Mouse (Mus musculus) forebrain, embryonic 14.5 days (tissue): Measurements from ENCODE around the gene Egln1. TPM values are rescaled to one million over a fixed set of nuclear protein-coding genes. Genes with fewer than 3 reads are reported as not detected.

Source experiments
- ATAC-seq: fragments of 200-750 bp; cut with Nextera tagmentation; 2 replicates; pipeline ENCODE4 v1.8.0; 2017; ENCODE audit warnings: mild to moderate bottlenecking, moderate library complexity
- DNase-seq: peaks from one replicate; pipeline ENCODE4 v3.0.0-alpha.2; 2015; ENCODE audit warnings: low spot score
- H3K27ac ChIP-seq: fragments of 300-500 bp; sonication (generic); 2 replicates; pipeline ENCODE4 v1.5.1; 2014; ENCODE audit warnings: low read depth, mild to moderate bottlenecking, control low read depth, low read length, moderate library complexity
- H3K27me3 ChIP-seq: fragments of 300-500 bp; sonication (generic); replicated peaks from 2 replicates; pipeline ENCODE4 v1.6.1; 2014; ENCODE audit warnings: low read length, control low read depth, mixed read lengths; ENCODE audit not compliant: control insufficient read depth, insufficient read depth
- H3K36me3 ChIP-seq: fragments of 300-500 bp; sonication (generic); 2 replicates; pipeline ENCODE4 v1.6.1; 2014; ENCODE audit warnings: low read length, control low read depth; ENCODE audit not compliant: control insufficient read depth, insufficient read depth
- H3K4me1 ChIP-seq: fragments of 300-500 bp; sonication (generic); 2 replicates; pipeline ENCODE4 v1.6.1; 2014; ENCODE audit warnings: antibody characterized with exemption, low read length, control low read depth; ENCODE audit not compliant: control insufficient read depth, insufficient read depth
- H3K4me2 ChIP-seq: fragments of 300-500 bp; sonication (generic); 2 replicates; pipeline ENCODE4 v1.6.1; 2014; ENCODE audit warnings: mild to moderate bottlenecking, control low read depth, low read length
- H3K4me3 ChIP-seq: fragments of 300-500 bp; sonication (generic); 2 replicates; pipeline ENCODE4 v1.5.1; 2014; ENCODE audit warnings: low read depth, low read length, control low read depth
- H3K9ac ChIP-seq: fragments of 300-500 bp; sonication (generic); 2 replicates; pipeline ENCODE4 v1.6.1; 2014; ENCODE audit warnings: mild to moderate bottlenecking, low read length, control low read depth, moderate library complexity
- H3K9me3 ChIP-seq: fragments of 300-500 bp; sonication (generic); replicated peaks from 2 replicates; pipeline ENCODE4 v1.6.1; 2016; ENCODE audit warnings: low read length, control low read depth, mixed read lengths; ENCODE audit not compliant: control insufficient read depth
- WGBS: fragments of 180-500 bp; shearing (Covaris S2); extraction: QIAGEN DNeasy Blood & Tissue Kit; methylation state at CpG from one replicate; pipeline ENCODE4 v1.1.7; 2014; 5-methylcytosine and 5-hydroxymethylcytosine counted together
- polyA plus RNA-seq: library from polyadenylated mRNA; unstranded; fragments of >200 nt; fragmentation: Nextera tagmentation; extraction: Ambion mirVana; gene quantifications from 2 replicates; pipeline ENCODE4 v1.2.1, GENCODE M21; 2014

Egln1 gene
- polyA plus RNA-seq, 1 experiment from 2014 or later = 24.4 TPM

DNA sequence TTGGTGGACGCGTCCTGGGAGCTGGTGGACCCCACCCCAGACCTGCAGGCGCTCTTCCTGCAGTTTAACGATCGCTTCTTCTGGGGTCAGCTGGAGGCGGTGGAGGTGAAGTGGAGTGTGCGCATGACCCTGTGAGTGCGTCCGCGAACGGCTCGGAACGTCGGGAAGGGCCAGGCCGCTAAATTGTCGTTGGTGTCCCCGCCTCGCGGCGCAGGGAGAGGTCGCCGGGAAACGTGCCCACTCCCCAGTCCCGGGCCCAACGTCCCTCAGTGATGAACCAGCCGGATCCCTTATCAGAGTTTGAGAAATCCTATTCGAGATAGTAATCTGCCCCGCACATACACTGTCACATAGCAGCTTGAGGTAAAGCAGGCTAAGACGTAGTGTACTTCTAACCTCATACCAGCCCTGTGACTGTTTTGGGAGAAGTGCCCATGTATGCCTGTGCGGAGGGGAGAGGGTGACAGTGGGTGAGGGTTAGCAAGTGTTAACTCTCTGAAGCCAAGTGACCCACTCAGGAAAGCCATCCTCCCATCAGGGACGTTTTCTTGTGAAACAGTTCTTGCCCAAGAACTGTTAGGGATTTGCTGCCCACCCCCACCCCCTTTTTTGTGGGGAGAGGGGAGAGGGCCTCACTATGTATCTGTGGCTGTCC, 50.7 kb downstream of the Egln1 start:
- Histone ChIP-seq H3K27ac (peak overlapping the region; percentile 79; the same call in 1 of the 2 replicates), H3K4me2 (peak overlapping the region; percentile 92), H3K36me3 (peaks cover 58% of the 10 kb centered on the region), H3K9me3 (no peaks in the 10 kb centered on the region), H3K4me1 (peaks cover 16% of the 10 kb centered on the region), H3K27me3 (no peaks in the 10 kb centered on the region), H3K4me3 (peak overlapping the region; percentile 93), H3K9ac (peak overlapping the region; percentile 79)
- WGBS = 7% methylated on average over 31 of the region's 31 CpGs
- DNase-seq = no peak
- no peak for ATAC-seq

- H3K36me3 ChIP-seq = peaks cover 57% of the 10 kb centered on the region
- ATAC-seq (peak; percentile 91), DNase-seq (peak; percentile 97)
- WGBS = under 1% methylated on average over 112 of the region's 114 CpGs
- H3K4me1 ChIP-seq = peaks cover 16% of the 10 kb centered on the region
- peak within 1 kb of the TSS; percentile 96 for H3K4me2 ChIP-seq
- H3K4me3 ChIP-seq = peak within 1 kb of the TSS; percentile 93
- no peaks in the 10 kb centered on the region for H3K9me3 ChIP-seq
- H3K9ac ChIP-seq = peak within 1 kb of the TSS; percentile 79
- peak within 1 kb of the TSS; percentile 79 for H3K27ac ChIP-seq
- H3K27me3 ChIP-seq = no peaks in the 10 kb centered on the region
Observed at GRCm38 (mm10) chr8:124897386-124898250, 51.5 kb downstream of the Egln1 start, which contains the start of the genes Exoc8 and Sprtn. TSS of gene Exoc8 (minus strand) at chr8:124897705. TSS of gene Sprtn (plus strand) at chr8:124897886.

- peaks cover 16% of the 10 kb centered on the region for H3K4me1 ChIP-seq
- WGBS = under 1% methylated on average over 60 of the region's 60 CpGs
Observed at GRCm38 (mm10) chr8:124896632-124897385, 52.3 kb downstream of the Egln1 start.

DNA sequence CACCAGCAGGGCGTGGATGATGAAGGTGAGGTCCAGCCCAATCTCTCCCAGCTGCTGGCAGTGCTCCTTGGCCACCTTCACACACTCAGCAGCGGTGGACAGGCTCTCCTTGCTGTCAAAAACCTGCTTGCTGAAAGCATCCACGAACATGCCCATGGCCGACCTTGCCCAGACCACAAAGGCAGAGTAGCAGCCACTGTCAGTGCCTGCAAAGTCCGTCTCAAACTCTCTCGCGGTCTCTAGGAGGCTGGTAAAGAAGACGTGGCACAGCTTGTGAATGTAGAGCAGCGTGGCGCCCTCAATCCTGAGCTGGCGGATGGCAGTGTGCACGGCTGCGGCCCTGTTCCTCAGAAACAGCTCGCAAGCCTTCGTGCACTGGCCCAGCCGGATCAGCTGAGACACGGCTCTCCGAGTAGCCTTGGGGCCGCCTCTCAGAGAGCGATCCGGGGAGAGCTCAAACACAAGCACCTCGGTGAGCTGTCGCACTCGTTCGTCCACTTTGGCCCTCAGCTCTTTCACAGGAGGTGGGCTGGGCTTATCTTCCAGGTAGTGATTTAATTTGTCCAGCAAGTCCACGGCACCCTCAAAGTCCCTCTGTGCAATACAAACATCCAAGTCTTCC, 53.0 kb downstream of the Egln1 start:
- peaks cover 16% of the 10 kb centered on the region for H3K4me1 ChIP-seq
- peak overlapping the region; percentile 96 for H3K4me2 ChIP-seq
- peak overlapping the region; percentile 79 for H3K9ac ChIP-seq
- no peak overlapping the region for H3K27ac ChIP-seq
- peaks cover 53% of the 10 kb centered on the region for H3K36me3 ChIP-seq
- H3K9me3 ChIP-seq = no peaks in the 10 kb centered on the region
- 85% methylated on average over 26 of the region's 26 CpGs for WGBS
- H3K27me3 ChIP-seq = no peaks in the 10 kb centered on the region
- DNase-seq = no peak
- H3K4me3 ChIP-seq = peak overlapping the region; percentile 93
- no peak for ATAC-seq

More at GRCm38 (mm10) chr8:124896632-124897385, 52.3 kb downstream of the Egln1 start:
- ATAC-seq (peak; percentile 38), DNase-seq (peak; percentile 64)
- peak overlapping the region; percentile 96 for H3K4me2 ChIP-seq
- H3K9ac ChIP-seq = peak overlapping the region; percentile 79
- H3K4me3 ChIP-seq = peak overlapping the region; percentile 93
- H3K36me3 ChIP-seq = peaks cover 51% of the 10 kb centered on the region
- no peaks in the 10 kb centered on the region for H3K9me3 ChIP-seq
- peak overlapping the region; percentile 79 for H3K27ac ChIP-seq
- H3K27me3 ChIP-seq = no peaks in the 10 kb centered on the region

- H3K36me3 ChIP-seq = peaks cover 71% of the 10 kb centered on the region
- 66% methylated on average over 3 of the region's 3 CpGs for WGBS
- ATAC-seq (no peak), DNase-seq (no peak)
- no peaks in the 10 kb centered on the region for H3K27me3 ChIP-seq
- H3K9me3 ChIP-seq = no peaks in the 10 kb centered on the region
- no peak overlapping the region for H3K27ac ChIP-seq
- peaks cover 9% of the 10 kb centered on the region for H3K4me1 ChIP-seq
- no peak overlapping the region for H3K4me3 ChIP-seq
- no peak overlapping the region for H3K4me2 ChIP-seq
- no peak overlapping the region for H3K9ac ChIP-seq
Observed at GRCm38 (mm10) chr8:124892596-124892995, 56.5 kb downstream of the Egln1 start.

GRCm38 (mm10) chr8:124888385-124888784, 60.7 kb downstream of the Egln1 start:
- peaks cover 93% of the 10 kb centered on the region for H3K36me3 ChIP-seq

GRCm38 (mm10) chr8:124878946-124879526, 70.1 kb downstream of the Egln1 start:
- H3K36me3 ChIP-seq = peaks cover 92% of the 10 kb centered on the region

More at GRCm38 (mm10) chr8:124888385-124888784, 60.7 kb downstream of the Egln1 start:
- no peaks in the 10 kb centered on the region for H3K27me3 ChIP-seq
- H3K27ac ChIP-seq = no peak overlapping the region
- H3K4me3 ChIP-seq = no peak overlapping the region
- no peaks in the 10 kb centered on the region for H3K9me3 ChIP-seq
- 97% methylated on average over 5 of the region's 5 CpGs for WGBS
- H3K9ac ChIP-seq = no peak overlapping the region
- ATAC-seq (no peak), DNase-seq (no peak)
- no peaks in the 10 kb centered on the region for H3K4me1 ChIP-seq
- H3K4me2 ChIP-seq = no peak overlapping the region

GRCm38 (mm10) chr8:124878141-124878540, 71.0 kb downstream of the Egln1 start:
- H3K4me1 ChIP-seq = no peaks in the 10 kb centered on the region
- no peak for ATAC-seq
- 94% methylated on average over 5 of the region's 5 CpGs for WGBS

More at GRCm38 (mm10) chr8:124878946-124879526, 70.1 kb downstream of the Egln1 start:
- Histone ChIP-seq H3K9me3 (no peaks in the 10 kb centered on the region), H3K27ac (no peak overlapping the region), H3K4me3 (no peak overlapping the region), H3K4me2 (no peak overlapping the region), H3K27me3 (no peaks in the 10 kb centered on the region), H3K9ac (no peak overlapping the region), H3K4me1 (no peaks in the 10 kb centered on the region)
- ATAC-seq (no peak), DNase-seq (no peak)
- 84% methylated on average over 10 of the region's 10 CpGs for WGBS

More at GRCm38 (mm10) chr8:124878141-124878540, 71.0 kb downstream of the Egln1 start:
- H3K4me3 ChIP-seq = no peak overlapping the region
- no peak for DNase-seq
- no peak overlapping the region for H3K9ac ChIP-seq
- H3K27ac ChIP-seq = no peak overlapping the region
- no peak overlapping the region for H3K4me2 ChIP-seq
- H3K36me3 ChIP-seq = peaks cover 92% of the 10 kb centered on the region
- H3K9me3 ChIP-seq = no peaks in the 10 kb centered on the region
- no peaks in the 10 kb centered on the region for H3K27me3 ChIP-seq
